In genomic region chr1:154256811-154257210, GRCm38 (mm10) we compare ENCODE assay signal across 18 mouse cellular contexts. TPM values are rescaled to one million over a fixed set of nuclear protein-coding genes. Genes with fewer than 3 reads are reported as not detected.
DNase-seq lines count a peak whose midpoint lies in the region; ATAC-seq lines count a peak whose summit lies in the region.
"Had no signal": no experiment of that assay in that cellular context is flagged by ENCODE, and none has a peak within 500 bp of the region (broad histone marks: within the 10 kb centered on the region; RNA-seq: fewer than 3 reads in every experiment).

No protein-coding gene starts in this region.

- peak; percentile 13 to 22 for DNase-seq in frontal cortex, postnatal 14 days (ENCODE audit: low spot score in 2 of 2)
- DNase-seq in frontal cortex, postnatal 10 days (ENCODE audit: low spot score in 2 of 2), result no peak
- no peak for DNase-seq in midbrain, embryonic 11.5 days (ENCODE audit: low spot score, missing footprints)
- no peak for DNase-seq in yolk sac, embryonic 10.5 days (ENCODE audit: low spot score)
- no peak for DNase-seq in adrenal gland, postnatal 25 days
- DNase-seq: cerebellum, adult 11-12 months; heart, adult 18-20 months; heart, postnatal 4 days; lung, postnatal 4 days had no signal

- no peaks in the 10 kb centered on the region for H3K27me3 ChIP-seq in midbrain, embryonic 13.5 days
- no peaks in the 10 kb centered on the region for H3K27me3 ChIP-seq in midbrain, embryonic 11.5 days (ENCODE audit: control insufficient read depth, insufficient read depth, low read length)
- no peaks in the 10 kb centered on the region for H3K27me3 ChIP-seq in hindbrain, embryonic 16.5 days (replicated peaks; ENCODE audit: control insufficient read depth, insufficient read depth, low read length)
- H3K27me3 ChIP-seq: embryonic facial prominence, embryonic 12.5 days; kidney, embryonic 15.5 days; limb, embryonic 15.5 days; neural tube, embryonic 12.5 days had no signal

- no peak overlapping the region for H3K27ac ChIP-seq in midbrain, embryonic 13.5 days
- no peak overlapping the region for H3K27ac ChIP-seq in midbrain, embryonic 11.5 days (ENCODE audit: low read depth, low read length)
- no peak overlapping the region for H3K27ac ChIP-seq in hindbrain, embryonic 16.5 days (ENCODE audit: low read depth, low read length)
- H3K27ac ChIP-seq: embryonic facial prominence, embryonic 12.5 days; kidney, embryonic 15.5 days; limb, embryonic 15.5 days; neural tube, embryonic 12.5 days; stomach, postnatal 0 days had no signal

- H3K4me3 ChIP-seq in midbrain, embryonic 13.5 days (replicated peaks), result no peak overlapping the region
- no peak overlapping the region for H3K4me3 ChIP-seq in midbrain, embryonic 11.5 days (ENCODE audit: low read depth, low read length)
- H3K4me3 ChIP-seq in hindbrain, embryonic 16.5 days (ENCODE audit: low read length), result peak overlapping the region; percentile 22; the same call in 1 of the 2 replicates
- H3K4me3 ChIP-seq: embryonic facial prominence, embryonic 12.5 days; kidney, embryonic 15.5 days; limb, embryonic 15.5 days; neural tube, embryonic 12.5 days had no signal

- 0 out of 2 replicates have a peak, but pooled peaks cover 3% of the 10 kb centered on the region for H3K4me1 ChIP-seq in midbrain, embryonic 13.5 days (replicated peaks)
- H3K4me1 ChIP-seq in midbrain, embryonic 11.5 days (ENCODE audit: control insufficient read depth, insufficient read depth, low read length), result no peaks in the 10 kb centered on the region
- H3K4me1 ChIP-seq in hindbrain, embryonic 16.5 days (ENCODE audit: control insufficient read depth, insufficient read depth, low read depth, low read length), result no peaks in the 10 kb centered on the region; the same call in 1 of the 2 replicates
- H3K4me1 ChIP-seq: embryonic facial prominence, embryonic 12.5 days; limb, embryonic 15.5 days had no signal

- ATAC-seq in midbrain, embryonic 13.5 days, result no peak
- no peak for ATAC-seq in midbrain, embryonic 11.5 days (ENCODE audit: low FRiP score)
- ATAC-seq in hindbrain, embryonic 16.5 days, result no peak
- 0 out of 2 replicates have a peak, but pooled peaks have one; percentile 29 for ATAC-seq in monocyte, adult 5-6 weeks (replicated peaks; ENCODE audit: insufficient number of reproducible peaks, low FRiP score, low TSS enrichment, poor library complexity, severe bottlenecking)
- ATAC-seq: forebrain, embryonic 16.5 days had no signal

- H3K9me3 ChIP-seq in midbrain, embryonic 13.5 days, result no peaks in the 10 kb centered on the region
- H3K9me3 ChIP-seq in midbrain, embryonic 11.5 days (ENCODE audit: control insufficient read depth, low read length), result no peaks in the 10 kb centered on the region
- no peaks in the 10 kb centered on the region for H3K9me3 ChIP-seq in hindbrain, embryonic 16.5 days (ENCODE audit: control insufficient read depth, low read length)
- H3K9me3 ChIP-seq: embryonic facial prominence, embryonic 12.5 days; kidney, embryonic 15.5 days; limb, embryonic 15.5 days; neural tube, embryonic 12.5 days had no signal

- no peaks in the 10 kb centered on the region for H3K36me3 ChIP-seq in midbrain, embryonic 13.5 days
- no peaks in the 10 kb centered on the region for H3K36me3 ChIP-seq in midbrain, embryonic 11.5 days (ENCODE audit: control insufficient read depth, insufficient read depth, low read length)
- H3K36me3 ChIP-seq in hindbrain, embryonic 16.5 days (ENCODE audit: control insufficient read depth, insufficient read depth, low read length), result no peaks in the 10 kb centered on the region
- H3K36me3 ChIP-seq: embryonic facial prominence, embryonic 12.5 days; kidney, embryonic 15.5 days; limb, embryonic 15.5 days; neural tube, embryonic 12.5 days had no signal

- WGBS in midbrain, embryonic 13.5 days, result 56% methylated on average over 15 of the region's 15 CpGs
- WGBS in midbrain, embryonic 11.5 days, result 66% methylated on average over 15 of the region's 15 CpGs
- WGBS in hindbrain, embryonic 16.5 days, result 42% methylated on average over 15 of the region's 15 CpGs

- peak overlapping the region; percentile 21 for H3K4me2 ChIP-seq in midbrain, embryonic 13.5 days (replicated peaks)
- H3K4me2 ChIP-seq in midbrain, embryonic 11.5 days, result no peak overlapping the region
- H3K4me2 ChIP-seq in hindbrain, embryonic 16.5 days (ENCODE audit: low read length), result peak overlapping the region; percentile 35
- H3K4me2 ChIP-seq: embryonic facial prominence, embryonic 12.5 days; kidney, embryonic 15.5 days; limb, embryonic 15.5 days; neural tube, embryonic 12.5 days had no signal

- H3K9ac ChIP-seq in midbrain, embryonic 13.5 days (replicated peaks), result no peak overlapping the region
- H3K9ac ChIP-seq in midbrain, embryonic 11.5 days (ENCODE audit: low read length), result no peak overlapping the region
- 0 out of 2 replicates have a peak overlapping the region, but pooled peaks have one; percentile 6 for H3K9ac ChIP-seq in hindbrain, embryonic 16.5 days (ENCODE audit: low read depth, low read length)
- H3K9ac ChIP-seq: embryonic facial prominence, embryonic 12.5 days; kidney, embryonic 15.5 days; limb, embryonic 15.5 days; neural tube, embryonic 12.5 days had no signal

RNA-seq across cellular contexts. Expression of gene Zfp648, which starts 55.8 kb away (rescaled TPM):
- polyA plus RNA-seq in midbrain, embryonic 13.5 days (2015; fragmentation: Nextera tagmentation; extraction: Ambion mirVana), result 0.14 TPM in 1 of 2 replicates, not detected in the other
- polyA plus RNA-seq in midbrain, embryonic 11.5 days (2014; fragmentation: Nextera tagmentation; extraction: Ambion mirVana), result not detected in 2 replicates
- polyA plus RNA-seq in hindbrain, embryonic 16.5 days (2015; fragmentation: Nextera tagmentation; extraction: Ambion mirVana), result 1.5 and 1.6 TPM in 2 replicates
- not detected in 3 replicates for total RNA-seq in monocyte, adult 5-6 weeks (2017)
- 0.27 TPM in 1 of 2 replicates, not detected in the other for total RNA-seq in adrenal gland, postnatal 25 days (2021)
- total RNA-seq: heart, adult 18-20 months; heart, postnatal 4 days had no signal

Comparison
In these comparisons a context has a peak if more than half of its experiments do, and no peak if none do; other contexts are left out.
1. DNase-seq: peak in frontal cortex, postnatal 14 days (2 of 2); none in frontal cortex, postnatal 10 days (0 of 2), midbrain, embryonic 11.5 days (single experiment), yolk sac, embryonic 10.5 days (single experiment) and adrenal gland, postnatal 25 days (single experiment).